Mouse (Mus musculus) midbrain, embryonic 16.5 days (tissue): ENCODE results near the gene Rab39. TPM values are rescaled to one million over a fixed set of nuclear protein-coding genes. Genes with fewer than 3 reads are reported as not detected.

Source experiments
- ATAC-seq: fragments of 200-750 bp; cut with Nextera tagmentation; 2 replicates; pipeline ENCODE4 v1.8.0; 2017; ENCODE audit warnings: moderate TSS enrichment
- H3K27ac ChIP-seq: fragments of 300-500 bp; sonication (generic); 2 replicates; pipeline ENCODE4 v1.5.1; 2014; ENCODE audit warnings: mild to moderate bottlenecking, low read length, mixed read lengths
- H3K27me3 ChIP-seq: fragments of 300-500 bp; sonication (generic); 2 replicates; pipeline ENCODE4 v1.6.1; 2014; ENCODE audit warnings: low read depth, low read length, mixed read lengths; ENCODE audit not compliant: control insufficient read depth, insufficient read depth
- H3K36me3 ChIP-seq: fragments of 300-500 bp; sonication (generic); 2 replicates; pipeline ENCODE4 v1.6.1; 2014; ENCODE audit warnings: mild to moderate bottlenecking, low read length, moderate library complexity, mixed read lengths; ENCODE audit not compliant: control insufficient read depth, insufficient read depth
- H3K4me1 ChIP-seq: fragments of 300-500 bp; sonication (generic); 2 replicates; pipeline ENCODE4 v1.6.1; 2014; ENCODE audit warnings: mild to moderate bottlenecking, low read length, mixed read lengths; ENCODE audit not compliant: control insufficient read depth, insufficient read depth
- H3K4me2 ChIP-seq: fragments of 300-500 bp; sonication (generic); 2 replicates; pipeline ENCODE4 v1.6.1; 2014; ENCODE audit warnings: mild to moderate bottlenecking, low read length, mixed read lengths
- H3K4me3 ChIP-seq: fragments of 300-500 bp; sonication (generic); 2 replicates; pipeline ENCODE4 v1.5.1; 2014; ENCODE audit warnings: low read depth, mild to moderate bottlenecking, low read length, moderate library complexity, mixed read lengths
- H3K9ac ChIP-seq: fragments of 300-500 bp; sonication (generic); 2 replicates; pipeline ENCODE4 v1.6.1; 2014; ENCODE audit warnings: low read depth, low read length, mixed read lengths
- H3K9me3 ChIP-seq: fragments of 300-500 bp; sonication (generic); replicated peaks from 2 replicates; pipeline ENCODE4 v1.6.1; 2014; ENCODE audit warnings: mild to moderate bottlenecking, low read length, mixed read lengths; ENCODE audit not compliant: control insufficient read depth, poor library complexity, severe bottlenecking
- WGBS: fragments of 180-500 bp; shearing (Covaris S2); extraction: QIAGEN DNeasy Blood & Tissue Kit; methylation state at CpG from one replicate; pipeline ENCODE4 v1.1.7; 2014; 5-methylcytosine and 5-hydroxymethylcytosine counted together
- polyA plus RNA-seq: library from polyadenylated mRNA; unstranded; fragments of >200 nt; fragmentation: Nextera tagmentation; extraction: Ambion mirVana; gene quantifications from 2 replicates; pipeline ENCODE4 v1.2.1, GENCODE M21; 2015

The Rab39 gene
- polyA plus RNA-seq, 1 experiment from 2014 or later, result 2.0 TPM

DNA sequence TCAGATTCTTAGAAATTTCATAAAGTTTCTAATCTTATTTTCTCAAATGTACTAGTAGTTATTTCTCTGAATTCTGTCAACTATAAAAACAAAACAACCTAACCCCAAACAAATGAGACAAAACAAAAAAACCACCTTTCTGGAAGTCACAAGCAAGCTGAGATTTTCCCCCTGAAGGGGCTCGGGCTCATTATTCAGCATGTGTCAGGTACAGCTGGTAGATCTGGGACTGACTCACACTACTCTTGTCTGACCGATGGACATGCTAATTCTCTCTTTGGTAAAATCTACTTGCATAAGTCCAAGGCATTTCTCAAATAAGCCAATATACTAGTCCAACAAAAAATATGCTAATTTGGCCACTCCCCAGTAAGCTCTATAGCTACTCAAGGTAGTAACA lies 41.2 kb downstream of the Rab39 start:
- H3K36me3 ChIP-seq, result no peaks in the 10 kb centered on the region
- no peak overlapping the region for H3K4me3 ChIP-seq
- no peaks in the 10 kb centered on the region for H3K9me3 ChIP-seq
- H3K27ac ChIP-seq, result no peak overlapping the region
- ATAC-seq, result no peak
- 69% methylated on average over 2 of the region's 2 CpGs for WGBS
- H3K9ac ChIP-seq, result no peak overlapping the region
- peak overlapping the region; percentile 17 for H3K4me2 ChIP-seq
- no peaks in the 10 kb centered on the region for H3K27me3 ChIP-seq
- peaks cover 30% of the 10 kb centered on the region for H3K4me1 ChIP-seq

DNA sequence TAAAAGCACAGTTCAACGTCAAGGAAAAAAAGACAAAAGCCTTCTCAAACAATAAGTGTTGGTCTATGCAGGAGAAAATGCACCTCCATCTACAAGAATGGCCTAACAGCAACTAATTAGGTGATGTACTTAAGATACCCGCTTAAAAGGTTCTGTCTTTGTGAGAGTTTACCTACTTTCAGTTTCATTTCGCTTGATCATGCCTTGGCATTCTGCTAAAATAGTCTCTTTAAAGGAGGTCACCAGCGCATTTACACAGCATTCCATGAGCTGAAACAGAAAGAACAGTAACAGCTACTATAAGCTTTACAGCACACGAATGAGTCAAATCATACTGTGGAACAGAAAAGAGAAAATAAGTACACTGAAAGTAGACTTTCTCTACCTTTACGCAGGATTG lies 71.2 kb downstream of the Rab39 start:
- H3K9me3 ChIP-seq, result no peaks in the 10 kb centered on the region
- no peaks in the 10 kb centered on the region for H3K4me1 ChIP-seq
- no peak overlapping the region for H3K27ac ChIP-seq
- H3K4me2 ChIP-seq, result no peak overlapping the region
- no peak overlapping the region for H3K9ac ChIP-seq
- H3K36me3 ChIP-seq, result peaks cover 35% of the 10 kb centered on the region
- no peaks in the 10 kb centered on the region for H3K27me3 ChIP-seq
- H3K4me3 ChIP-seq, result no peak overlapping the region
- WGBS, result 95% methylated on average over 6 of the region's 6 CpGs
- ATAC-seq, result no peak

Other genes with a start within 250 kb of the Rab39 start
- gene Atm, start 169.5 kb downstream of the Rab39 start, polyA plus RNA-seq, result 6.6 and 7.9 TPM in 2 replicates
- 11.1 and 11.2 TPM in 2 replicates for gene Npat, start 169.2 kb downstream of the Rab39 start, polyA plus RNA-seq
- gene Acat1, start 95.8 kb downstream of the Rab39 start, polyA plus RNA-seq, result 161 and 167 TPM in 2 replicates
- gene Cul5, start 36.2 kb downstream of the Rab39 start, polyA plus RNA-seq, result 35.9 and 40.8 TPM in 2 replicates
- 12.2 and 14.3 TPM in 2 replicates for gene Slc35f2, start 65.3 kb upstream of the Rab39 start, polyA plus RNA-seq
- gene Sln, start 143.9 kb upstream of the Rab39 start, polyA plus RNA-seq, result 0.31 TPM in 1 of 2 replicates, not detected in the other